Mouse (Mus musculus) ES-E14 (cell line): ENCODE measurements around the gene Rpa2.

Experiments used
- CHD2 ChIP-seq: IDR thresholded peaks from 2 replicates; pipeline ENCODE4 v1.6.1; 2014; ENCODE audit warnings: mild to moderate bottlenecking, low read depth, low read length, inconsistent platforms
- HCFC1 ChIP-seq: IDR thresholded peaks from 2 replicates; pipeline ENCODE4 v1.6.1; 2012; ENCODE audit warnings: low read length, inconsistent platforms, borderline replicate concordance; ENCODE audit not compliant: insufficient read depth
- ZNF384 ChIP-seq: IDR thresholded peaks from 2 replicates; pipeline ENCODE4 v1.6.1; 2012; ENCODE audit warnings: low read depth, low read length, inconsistent platforms

- TF ChIP-seq ZNF384 = no peak
- no peak for TF ChIP-seq HCFC1
- no peak for TF ChIP-seq CHD2
These were observed 39.9 kb upstream of the Rpa2 start for GRCm38 (mm10) chr4:132728233-132728632.
